Mouse (Mus musculus) liver, embryonic 14.5 days (tissue): ENCODE data around the gene Samd14. TPM values are rescaled to one million over a fixed set of nuclear protein-coding genes. Genes with fewer than 3 reads are reported as not detected.

ENCODE experiments used
- ATAC-seq: fragments of 200-750 bp; cut with Nextera tagmentation; 2 replicates; pipeline ENCODE4 v1.8.0; 2017; ENCODE audit warnings: moderate number of reproducible peaks, mild to moderate bottlenecking, moderate library complexity; ENCODE audit not compliant: insufficient read depth
- DNase-seq, 3 experiments: peaks; one replicate each; pipeline ENCODE4 v3.0.0-alpha.2; 2012 to 2013; ENCODE audit warnings: low read depth in 3 of 3, low spot score in 3 of 3
- H3K27ac ChIP-seq: fragments of 300-500 bp; sonication (generic); 2 replicates; pipeline ENCODE4 v1.5.1; 2014; ENCODE audit warnings: moderate library complexity, mild to moderate bottlenecking, control low read depth, inconsistent platforms
- H3K27me3 ChIP-seq: fragments of 300-500 bp; sonication (generic); 2 replicates; pipeline ENCODE4 v1.6.1; 2014; ENCODE audit warnings: mild to moderate bottlenecking, low read length, moderate library complexity; ENCODE audit not compliant: control insufficient read depth, insufficient read depth
- H3K36me3 ChIP-seq: fragments of 300-500 bp; sonication (generic); replicated peaks from 2 replicates; pipeline ENCODE4 v1.6.1; 2014; ENCODE audit warnings: low read depth; ENCODE audit not compliant: control insufficient read depth, insufficient read depth
- H3K4me1 ChIP-seq, 2 experiments: fragments of 200-500 bp in 1 of 2; fragments of 300-500 bp in 1 of 2; sonication (generic) in 1 of 2; replicated peaks; 2 replicates each; pipeline ENCODE4 v1.6.1; 2012 to 2014; ENCODE audit warnings: antibody characterized with exemption in 1 of 2, inconsistent platforms in 1 of 2, low read length in 1 of 2; ENCODE audit not compliant: control insufficient read depth in 2 of 2, insufficient read depth in 2 of 2
- H3K4me2 ChIP-seq: fragments of 300-500 bp; sonication (generic); 2 replicates; pipeline ENCODE4 v1.6.1; 2014; ENCODE audit warnings: low read depth, mild to moderate bottlenecking, control low read depth, moderate library complexity
- H3K4me3 ChIP-seq, 2 experiments: fragments of 200-500 bp in 1 of 2; fragments of 300-500 bp in 1 of 2; sonication (generic) in 1 of 2; 2 replicates each; pipeline ENCODE4 v1.5.1; 2012 to 2014; ENCODE audit warnings: low read depth in 2 of 2, low read length in 2 of 2, mild to moderate bottlenecking in 2 of 2, control low read depth in 1 of 2, inconsistent platforms in 1 of 2, moderate library complexity in 1 of 2; ENCODE audit not compliant: insufficient read depth in 1 of 2
- H3K9ac ChIP-seq: fragments of 300-500 bp; sonication (generic); replicated peaks from 2 replicates; pipeline ENCODE4 v1.6.1; 2014; ENCODE audit warnings: mild to moderate bottlenecking, control low read depth, moderate library complexity
- H3K9me3 ChIP-seq: fragments of 300-500 bp; sonication (generic); 2 replicates; pipeline ENCODE4 v1.6.1; 2016; ENCODE audit warnings: low read length, mixed read lengths; ENCODE audit not compliant: control insufficient read depth
- CTCF ChIP-seq: IDR thresholded peaks from 2 replicates; pipeline ENCODE4 v1.5.1; 2016; ENCODE audit warnings: antibody characterized with exemption, low read depth, control low read depth
- EP300 ChIP-seq: IDR thresholded peaks from 2 replicates; pipeline ENCODE4 v1.6.1; 2016; ENCODE audit warnings: antibody characterized with exemption, low read depth
- WGBS: fragments of 180-500 bp; shearing (Covaris S2); extraction: QIAGEN DNeasy Blood & Tissue Kit; methylation state at CpG from one replicate; pipeline ENCODE4 v1.1.7; 2014; ENCODE audit not compliant: insufficient replicate concordance; 5-methylcytosine and 5-hydroxymethylcytosine counted together
- polyA plus RNA-seq, 2 experiments: library from polyadenylated mRNA; depleted of rRNA in 1 of 2; stranded (reverse) in 1 of 2; unstranded in 1 of 2; fragments of >200 nt; fragmentation: Nextera tagmentation in 1 of 2; extraction: Ambion mirVana in 1 of 2; gene quantifications; 2 replicates each; pipeline versions ENCODE4 v1.2.1 to v1.2.3; 2012 to 2014

Gene Samd14
- polyA plus RNA-seq, 2 experiments: 24.7 to 33.1 TPM

GRCm38 (mm10) chr11:95072136-95072535 is 62.5 kb downstream of the Samd14 start:
- H3K9ac ChIP-seq: no peak overlapping the region
- ATAC-seq (no peak), DNase-seq (no peak)
- H3K4me3 ChIP-seq: no peak overlapping the region
- H3K36me3 ChIP-seq: no peaks in the 10 kb centered on the region
- no peaks in the 10 kb centered on the region for H3K9me3 ChIP-seq
- H3K4me1 ChIP-seq: peaks cover 0 to 4% of the 10 kb centered on the region in 2 experiments; a peak in 2 of 4 replicates
- H3K4me2 ChIP-seq: no peak overlapping the region
- H3K27ac ChIP-seq: no peak overlapping the region
- peaks cover 34% of the 10 kb centered on the region for H3K27me3 ChIP-seq
- TF ChIP-seq EP300: no peak
- no peak for TF ChIP-seq CTCF
- WGBS: 59% methylated on average over 8 of the region's 8 CpGs

- Histone ChIP-seq H3K4me1 (peaks cover 0 to 7% of the 10 kb centered on the region in 2 experiments; a peak in 2 of 4 replicates), H3K9ac (no peak overlapping the region), H3K36me3 (no peaks in the 10 kb centered on the region), H3K27me3 (peaks cover 41% of the 10 kb centered on the region), H3K4me2 (no peak overlapping the region), H3K27ac (no peak overlapping the region), H3K9me3 (no peaks in the 10 kb centered on the region), H3K4me3 (no peak overlapping the region)
- 51% methylated on average over 5 of the region's 5 CpGs for WGBS
- DNase-seq: no peak
- ATAC-seq: no peak
- no peak for TF ChIP-seq EP300
- TF ChIP-seq CTCF: no peak
These were observed 63.1 kb downstream of the Samd14 start for GRCm38 (mm10) chr11:95072804-95073203.

- Histone ChIP-seq H3K4me1 (peaks cover 0 to 7% of the 10 kb centered on the region in 2 experiments; a peak in 2 of 4 replicates), H3K9ac (no peak overlapping the region), H3K27me3 (peaks cover 51% of the 10 kb centered on the region), H3K27ac (no peak overlapping the region), H3K4me2 (no peak overlapping the region), H3K9me3 (no peaks in the 10 kb centered on the region), H3K36me3 (no peaks in the 10 kb centered on the region), H3K4me3 (no peak overlapping the region)
- TF ChIP-seq CTCF: no peak
- TF ChIP-seq EP300: no peak
- 58% methylated on average over 4 of the region's 4 CpGs for WGBS
- ATAC-seq: no peak
- no peak for DNase-seq
These were observed 64.2 kb downstream of the Samd14 start for GRCm38 (mm10) chr11:95073835-95074234.

- DNase-seq: no peak
- Histone ChIP-seq H3K27me3 (peaks cover 55% of the 10 kb centered on the region), H3K4me3 (no peak overlapping the region), H3K27ac (no peak overlapping the region), H3K36me3 (no peaks in the 10 kb centered on the region), H3K4me2 (no peak overlapping the region), H3K9me3 (no peaks in the 10 kb centered on the region), H3K4me1 (peaks cover 0 to 10% of the 10 kb centered on the region in 2 experiments; a peak in 2 of 4 replicates), H3K9ac (no peak overlapping the region)
- TF ChIP-seq CTCF (no peak), EP300 (no peak)
- ATAC-seq: no peak
- 63% methylated on average over 4 of the region's 4 CpGs for WGBS
These were observed 65.0 kb downstream of the Samd14 start for GRCm38 (mm10) chr11:95074694-95075093.

GRCm38 (mm10) chr11:95075197-95076040 is 65.7 kb downstream of the Samd14 start:
- DNase-seq: no peak
- WGBS: 8% methylated on average over 19 of the region's 19 CpGs
- no peaks in the 10 kb centered on the region for H3K36me3 ChIP-seq
- TF ChIP-seq EP300: no peak
- TF ChIP-seq CTCF: no peak
- no peaks in the 10 kb centered on the region for H3K9me3 ChIP-seq
- no peak overlapping the region for H3K9ac ChIP-seq
- H3K27ac ChIP-seq: no peak overlapping the region
- H3K4me2 ChIP-seq: peak overlapping the region; percentile 37
- peaks cover 0 to 11% of the 10 kb centered on the region in 2 experiments; a peak in 2 of 4 replicates for H3K4me1 ChIP-seq
- H3K27me3 ChIP-seq: peaks cover 55% of the 10 kb centered on the region
- peak overlapping the region; percentile 25 to 40; a peak in 3 of 4 replicates for H3K4me3 ChIP-seq
- no peak for ATAC-seq

Other genes with a start within 250 kb of the Samd14 start
- gene Tmem92, start 227.2 kb upstream of the Samd14 start, polyA plus RNA-seq (2012; rRNA removed): not detected in 2 replicates
- gene Tmem92, start 227.2 kb upstream of the Samd14 start, polyA plus RNA-seq (2014; fragmentation: Nextera tagmentation; extraction: Ambion mirVana): not detected in 2 replicates
- 7.8 and 14.1 TPM in 2 replicates for gene Col1a1, start 73.7 kb upstream of the Samd14 start, polyA plus RNA-seq (2012; rRNA removed)
- gene Col1a1, start 73.7 kb upstream of the Samd14 start, polyA plus RNA-seq (2014; fragmentation: Nextera tagmentation; extraction: Ambion mirVana): 30.8 and 37.6 TPM in 2 replicates
- not detected in 2 replicates for gene Hils1, start 42.3 kb upstream of the Samd14 start, polyA plus RNA-seq (2012; rRNA removed)
- gene Hils1, start 42.3 kb upstream of the Samd14 start, polyA plus RNA-seq (2014; fragmentation: Nextera tagmentation; extraction: Ambion mirVana): not detected in 2 replicates
- gene Sgca, start 33.6 kb upstream of the Samd14 start, polyA plus RNA-seq (2012; rRNA removed): 0.04 TPM in 1 of 2 replicates, not detected in the other
- gene Sgca, start 33.6 kb upstream of the Samd14 start, polyA plus RNA-seq (2014; fragmentation: Nextera tagmentation; extraction: Ambion mirVana): not detected in 2 replicates
- 14.1 and 14.9 TPM in 2 replicates for gene Ppp1r9b, start 18.8 kb upstream of the Samd14 start, polyA plus RNA-seq (2012; rRNA removed)
- gene Ppp1r9b, start 18.8 kb upstream of the Samd14 start, polyA plus RNA-seq (2014; fragmentation: Nextera tagmentation; extraction: Ambion mirVana): 8.8 and 10.4 TPM in 2 replicates
- 3.5 and 3.6 TPM in 2 replicates for gene Pdk2, start 31.5 kb downstream of the Samd14 start, polyA plus RNA-seq (2012; rRNA removed)
- gene Pdk2, start 31.5 kb downstream of the Samd14 start, polyA plus RNA-seq (2014; fragmentation: Nextera tagmentation; extraction: Ambion mirVana): 7.0 and 9.1 TPM in 2 replicates
- 1.7 and 2.0 TPM in 2 replicates for gene Itga3, start 66.9 kb downstream of the Samd14 start, polyA plus RNA-seq (2012; rRNA removed)
- 1.5 and 1.9 TPM in 2 replicates for gene Itga3, start 66.9 kb downstream of the Samd14 start, polyA plus RNA-seq (2014; fragmentation: Nextera tagmentation; extraction: Ambion mirVana)
- gene Dlx3, start 110.2 kb downstream of the Samd14 start, polyA plus RNA-seq (2012; rRNA removed): 0.01 TPM in 1 of 2 replicates, not detected in the other
- gene Dlx3, start 110.2 kb downstream of the Samd14 start, polyA plus RNA-seq (2014; fragmentation: Nextera tagmentation; extraction: Ambion mirVana): not detected in 2 replicates
- 0.06 and 0.09 TPM in 2 replicates for gene Dlx4, start 136.4 kb downstream of the Samd14 start, polyA plus RNA-seq (2012; rRNA removed)
- not detected in 2 replicates for gene Dlx4, start 136.4 kb downstream of the Samd14 start, polyA plus RNA-seq (2014; fragmentation: Nextera tagmentation; extraction: Ambion mirVana)